Mouse (Mus musculus): ENCODE measurements around the gene Zfp786.
"Not testable (repeated sequence)": the region's sequence is repeated elsewhere in the genome, so short reads cannot be mapped to it uniquely, and the experiment has no call there.

Zfp786 gene

GRCm38 (mm10) chr6:47780576-47781013 is 50.1 kb downstream of the Zfp786 start:
- no peak for DNase-seq

GRCm38 (mm10) chr6:47771760-47772159 is 58.9 kb downstream of the Zfp786 start:
- peak in 1 of 2 experiments; percentile 31 for DNase-seq

- not testable (repeated sequence) for DNase-seq
Observed at GRCm38 (mm10) chr6:47771113-47771512, 59.6 kb downstream of the Zfp786 start.

GRCm38 (mm10) chr6:47769861-47770260 is 60.8 kb downstream of the Zfp786 start:
- not testable (repeated sequence) for DNase-seq
